Mouse (Mus musculus) CD4-positive, CD25-positive, alpha-beta regulatory T cell, adult 9 weeks (primary cell): Measurements from ENCODE around the gene Gm20883. TPM values are rescaled to one million over a fixed set of nuclear protein-coding genes. Genes with fewer than 3 reads are reported as not detected.

Experiments
- polyA plus RNA-seq: library from polyadenylated mRNA; unstranded; fragments of 100-300 nt; shearing (Covaris generic); gene quantifications from one replicate; pipeline ENCODE4 v1.2.1, GENCODE M21; 2017

Gm20883 gene
- polyA plus RNA-seq, result not detected

GRCm38 (mm10) chrY:50607951-50608350 lies at the start of gene Gm20883:
Gene Gm20883 (plus strand): TSS chrY:50608251.

